Mouse (Mus musculus): ENCODE results near the gene Ick. TPM values are rescaled to one million over a fixed set of nuclear protein-coding genes. Genes with fewer than 3 reads are reported as not detected.

Gene Ick
- polyA plus RNA-seq, 1 experiment from 2014 or later, result 22.8 TPM

DNA sequence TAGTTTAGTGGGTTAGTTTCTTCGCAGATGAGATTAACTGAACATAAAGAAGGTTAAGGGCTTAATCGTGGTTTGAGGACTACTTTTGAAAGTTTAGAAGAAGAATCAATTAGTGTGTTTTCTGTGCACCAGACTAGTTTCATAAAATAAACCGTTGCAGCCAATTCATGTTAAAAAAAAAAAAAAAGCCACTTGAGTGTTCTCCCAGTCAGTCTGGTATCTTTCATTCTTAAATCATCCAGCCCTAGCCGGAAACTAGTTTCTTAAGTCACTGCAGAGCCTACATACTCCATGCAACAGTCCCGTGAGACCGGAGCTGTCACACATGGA lies 1.4 kb upstream of the Ick start:
- 14% methylated on average over 6 of the region's 6 CpGs for WGBS
- H3K4me1 ChIP-seq (replicated peaks; ENCODE audit: insufficient read depth, low read length), result peaks cover 15% of the 10 kb centered on the region; the same call in 1 of the 2 replicates
- 0 out of 2 replicates have a peak, but pooled peaks have one; percentile 26 for ATAC-seq (replicated peaks; ENCODE audit: low FRiP score, low read depth)
- no peaks in the 10 kb centered on the region for H3K9me3 ChIP-seq (replicated peaks; ENCODE audit: low read length)
- H3K9ac ChIP-seq (ENCODE audit: low read depth, low read length), result peak overlapping the region; percentile 92
- peak overlapping the region; percentile 98 for H3K27ac ChIP-seq
- H3K4me3 ChIP-seq (replicated peaks; ENCODE audit: low read depth, low read length), result peak overlapping the region; percentile 85
- DNase-seq (ENCODE audit: low spot score), result no peak
- no peaks in the 10 kb centered on the region for H3K36me3 ChIP-seq (ENCODE audit: insufficient read depth, low read length)
- peak overlapping the region; percentile 83 for H3K4me2 ChIP-seq (ENCODE audit: low read length)
- no peak for TF ChIP-seq CTCF (IDR thresholded peaks at IDR 0.05; ENCODE audit: low read depth)
- no peaks in the 10 kb centered on the region for H3K27me3 ChIP-seq (ENCODE audit: insufficient read depth, low read length)

DNA sequence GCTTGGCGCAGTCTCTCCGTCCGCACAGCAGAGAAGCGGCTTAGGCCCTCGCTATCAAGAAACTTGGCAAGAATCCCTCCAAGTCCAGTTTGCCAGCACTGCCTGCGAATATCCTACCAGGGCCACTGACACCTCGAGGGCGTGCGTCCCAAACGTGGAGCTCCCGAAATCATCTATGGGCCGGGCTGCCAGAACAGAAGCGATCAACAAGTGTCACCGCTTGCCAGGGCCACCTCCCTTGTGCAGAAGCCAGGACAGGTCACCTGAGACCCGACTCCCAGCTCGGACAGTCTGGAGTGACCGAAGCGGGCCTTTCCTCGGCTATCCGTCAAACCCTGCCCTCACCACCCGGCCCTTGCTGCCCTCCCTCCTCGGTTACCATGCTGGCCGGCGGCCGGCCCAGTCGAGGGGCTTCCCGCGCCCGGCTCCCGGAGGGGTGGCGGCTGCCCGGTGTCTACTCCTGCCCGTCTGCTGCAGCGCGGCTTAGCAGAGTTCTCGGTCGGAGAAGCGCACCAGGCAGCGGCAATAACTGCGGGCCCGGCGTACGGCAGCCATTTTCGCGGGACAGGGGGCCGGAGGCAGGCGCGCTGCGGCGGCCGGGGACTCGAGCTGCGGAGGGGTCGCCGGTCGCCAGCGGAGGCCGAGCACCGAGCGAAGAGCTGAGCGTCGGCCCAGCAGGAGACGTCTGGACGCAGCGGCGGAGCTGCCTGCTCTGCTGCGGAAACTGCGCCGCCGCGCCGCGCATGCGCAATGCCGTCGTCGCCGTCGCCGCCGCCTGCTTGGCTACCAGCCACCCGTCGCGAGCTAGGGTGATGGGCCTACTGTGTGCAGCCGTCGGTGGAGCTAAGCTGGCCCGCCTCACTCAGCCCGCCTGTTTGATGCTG lies 838 bp upstream of the Ick start:
- Histone ChIP-seq H3K4me3 (replicated peaks; ENCODE audit: low read depth, low read length) (peak overlapping the region; percentile 85), H3K9ac (ENCODE audit: low read depth, low read length) (peak overlapping the region; percentile 92), H3K27me3 (ENCODE audit: insufficient read depth, low read length) (no peaks in the 10 kb centered on the region), H3K4me1 (replicated peaks; ENCODE audit: insufficient read depth, low read length) (peaks cover 15% of the 10 kb centered on the region; the same call in 1 of the 2 replicates), H3K36me3 (ENCODE audit: insufficient read depth, low read length) (no peaks in the 10 kb centered on the region), H3K27ac (peak overlapping the region; percentile 98), H3K9me3 (replicated peaks; ENCODE audit: low read length) (no peaks in the 10 kb centered on the region), H3K4me2 (ENCODE audit: low read length) (peak overlapping the region; percentile 83)
- peak; percentile 67 for ATAC-seq (replicated peaks; ENCODE audit: low FRiP score, low read depth)
- TF ChIP-seq CTCF (IDR thresholded peaks at IDR 0.05; ENCODE audit: low read depth), result no peak
- peak; percentile 82 for DNase-seq (ENCODE audit: low spot score)
- WGBS, result under 1% methylated on average over 87 of the region's 88 CpGs

DNA sequence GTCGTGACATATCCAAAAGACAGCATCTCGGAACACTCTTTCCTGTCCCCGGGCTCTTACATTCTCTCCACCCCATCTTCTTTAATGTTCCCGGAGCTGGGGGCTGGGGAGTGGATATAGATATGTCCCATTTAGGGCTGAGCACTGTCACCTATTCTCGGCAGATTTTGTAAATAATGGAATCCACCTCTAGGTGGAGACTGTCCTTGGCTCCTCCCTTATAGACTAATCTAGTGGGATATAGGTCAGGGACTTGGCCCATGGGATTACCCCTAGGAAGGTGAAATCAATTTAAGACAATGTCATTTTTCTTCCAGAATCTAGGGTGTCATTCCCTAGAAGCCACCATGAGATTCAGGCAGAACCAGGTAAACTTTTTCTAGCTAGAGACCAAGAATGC lies 664 bp downstream of the Ick start:
- H3K9me3 ChIP-seq (replicated peaks; ENCODE audit: low read length), result no peaks in the 10 kb centered on the region

DNA sequence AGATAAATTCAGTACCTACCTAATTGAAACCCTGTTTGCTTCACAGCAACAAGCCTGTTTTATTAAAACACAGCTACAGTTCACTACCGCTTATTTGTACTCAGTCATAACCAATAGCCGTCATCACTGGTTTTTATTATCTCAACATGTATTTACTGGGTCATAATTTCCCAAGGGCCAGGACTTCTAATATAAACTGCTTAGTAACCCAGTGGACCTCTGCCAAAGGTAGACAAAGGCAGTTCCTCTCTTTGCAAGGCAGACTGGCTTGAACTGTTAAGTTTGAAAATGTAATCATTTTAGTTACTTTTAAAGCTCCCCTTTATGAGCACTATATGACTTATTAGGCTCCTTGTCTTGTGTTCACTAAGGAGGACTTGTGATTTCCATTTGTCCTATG lies 2.5 kb downstream of the Ick start:
- no peak overlapping the region for H3K27ac ChIP-seq
- ATAC-seq (replicated peaks; ENCODE audit: low FRiP score, low read depth) (no peak), DNase-seq (ENCODE audit: low spot score) (no peak)
- no peaks in the 10 kb centered on the region for H3K27me3 ChIP-seq (ENCODE audit: insufficient read depth, low read length)
- WGBS, result 82% methylated on average over 2 of the region's 2 CpGs
- no peak overlapping the region for H3K4me2 ChIP-seq (ENCODE audit: low read length)
- H3K9ac ChIP-seq (ENCODE audit: low read depth, low read length), result no peak overlapping the region
- no peaks in the 10 kb centered on the region for H3K36me3 ChIP-seq (ENCODE audit: insufficient read depth, low read length)
- H3K4me1 ChIP-seq (replicated peaks; ENCODE audit: insufficient read depth, low read length), result peaks cover 19% of the 10 kb centered on the region
- no peaks in the 10 kb centered on the region for H3K9me3 ChIP-seq (replicated peaks; ENCODE audit: low read length)
- no peak for TF ChIP-seq CTCF (IDR thresholded peaks at IDR 0.05; ENCODE audit: low read depth)
- no peak overlapping the region for H3K4me3 ChIP-seq (replicated peaks; ENCODE audit: low read depth, low read length)

More for the DNA sequence above, 664 bp downstream of the Ick start:
- 0 out of 2 replicates have a peak overlapping the region, but pooled peaks have one; percentile 42 for H3K9ac ChIP-seq (ENCODE audit: low read depth, low read length)
- no peaks in the 10 kb centered on the region for H3K27me3 ChIP-seq (ENCODE audit: insufficient read depth, low read length)
- DNase-seq (ENCODE audit: low spot score) (no peak), ATAC-seq (replicated peaks; ENCODE audit: low FRiP score, low read depth) (no peak)
- H3K4me1 ChIP-seq (replicated peaks; ENCODE audit: insufficient read depth, low read length), result peaks cover 18% of the 10 kb centered on the region
- no peaks in the 10 kb centered on the region for H3K36me3 ChIP-seq (ENCODE audit: insufficient read depth, low read length)
- peak overlapping the region; percentile 83 for H3K4me2 ChIP-seq (ENCODE audit: low read length)
- peak; percentile 57 for TF ChIP-seq CTCF (IDR thresholded peaks at IDR 0.05; ENCODE audit: low read depth)
- H3K4me3 ChIP-seq (replicated peaks; ENCODE audit: low read depth, low read length), result peak overlapping the region; percentile 85; the same call in 1 of the 2 replicates
- 43% methylated on average over 5 of the region's 5 CpGs for WGBS
- H3K27ac ChIP-seq, result no peak overlapping the region

DNA sequence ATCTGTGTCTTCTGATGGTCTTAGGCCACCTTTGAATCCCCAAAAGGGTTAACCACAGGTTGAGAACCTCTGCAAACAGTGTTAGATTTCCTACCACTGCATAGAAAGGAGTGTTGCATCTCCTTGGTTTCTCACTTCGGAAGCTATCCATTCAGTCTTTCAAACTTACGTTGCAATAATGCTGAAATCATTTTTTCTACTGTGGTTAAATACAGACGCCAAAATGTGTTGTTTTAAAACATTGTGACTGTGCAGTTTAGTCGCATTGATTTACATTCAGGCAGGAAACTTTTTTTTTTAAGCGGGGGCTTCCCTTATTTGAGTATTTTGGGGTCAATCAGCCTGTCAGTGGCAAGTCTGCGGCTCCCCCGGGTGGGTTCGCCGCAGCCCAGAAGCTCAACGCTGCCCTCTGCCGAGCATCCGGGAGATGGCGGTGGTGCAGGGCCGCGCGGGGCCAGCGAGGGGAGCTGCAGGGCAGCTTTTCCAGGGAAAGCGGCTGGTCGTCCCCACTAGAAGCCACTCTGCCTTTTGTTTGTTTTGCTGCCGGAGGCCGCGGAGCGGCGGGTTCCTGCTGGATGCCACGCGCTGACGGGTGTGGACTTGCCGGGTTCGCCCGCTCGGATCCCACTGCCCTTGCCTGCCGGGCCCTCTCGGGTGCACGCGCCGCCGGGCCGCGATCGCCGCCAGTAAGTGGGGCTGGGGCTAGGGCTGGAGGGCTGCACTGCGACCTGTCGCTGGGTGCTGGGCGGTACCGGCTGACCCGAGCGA lies 4.0 kb downstream of the Ick start:
- 2% methylated on average over 43 of the region's 47 CpGs for WGBS
- Histone ChIP-seq H3K27me3 (ENCODE audit: insufficient read depth, low read length) (no peaks in the 10 kb centered on the region), H3K9ac (ENCODE audit: low read depth, low read length) (peak overlapping the region; percentile 93), H3K4me3 (replicated peaks; ENCODE audit: low read depth, low read length) (peak overlapping the region; percentile 94), H3K9me3 (replicated peaks; ENCODE audit: low read length) (no peaks in the 10 kb centered on the region), H3K36me3 (ENCODE audit: insufficient read depth, low read length) (no peaks in the 10 kb centered on the region), H3K27ac (peak overlapping the region; percentile 94), H3K4me1 (replicated peaks; ENCODE audit: insufficient read depth, low read length) (peaks cover 11% of the 10 kb centered on the region), H3K4me2 (ENCODE audit: low read length) (peak overlapping the region; percentile 60)
- DNase-seq (ENCODE audit: low spot score) (peak; percentile 97), ATAC-seq (replicated peaks; ENCODE audit: low FRiP score, low read depth) (peak; percentile 85)
- peak; percentile 100 for TF ChIP-seq CTCF (IDR thresholded peaks at IDR 0.05; ENCODE audit: low read depth)

DNA sequence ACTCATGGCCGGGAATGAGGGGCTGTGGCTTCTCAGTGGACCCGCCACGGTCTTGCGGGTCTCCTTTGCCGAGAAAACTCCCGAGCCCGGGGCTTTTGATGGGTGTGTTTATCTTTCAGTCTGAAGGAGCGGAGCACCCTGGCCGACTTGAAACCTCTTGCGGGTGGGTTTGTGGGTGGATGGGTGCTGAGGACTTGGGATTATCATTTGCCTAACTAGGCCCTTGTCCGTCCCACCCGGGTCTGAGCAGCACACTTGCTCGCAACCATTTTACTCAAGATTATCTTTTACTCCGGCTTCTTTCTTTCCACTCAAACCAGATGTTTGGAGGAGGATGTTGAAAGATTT lies 4.5 kb downstream of the Ick start:
- Histone ChIP-seq H3K4me3 (replicated peaks; ENCODE audit: low read depth, low read length) (peak overlapping the region; percentile 94), H3K4me2 (ENCODE audit: low read length) (peak overlapping the region; percentile 60), H3K27me3 (ENCODE audit: insufficient read depth, low read length) (no peaks in the 10 kb centered on the region), H3K36me3 (ENCODE audit: insufficient read depth, low read length) (no peaks in the 10 kb centered on the region), H3K9me3 (replicated peaks; ENCODE audit: low read length) (no peaks in the 10 kb centered on the region), H3K27ac (peak overlapping the region; percentile 94), H3K4me1 (replicated peaks; ENCODE audit: insufficient read depth, low read length) (peaks cover 11% of the 10 kb centered on the region), H3K9ac (ENCODE audit: low read depth, low read length) (peak overlapping the region; percentile 93)
- DNase-seq (ENCODE audit: low spot score), result peak; percentile 55
- WGBS, result under 1% methylated on average over 13 of the region's 14 CpGs
- ATAC-seq (replicated peaks; ENCODE audit: low FRiP score, low read depth), result no peak; the same call in 1 of the 2 replicates
- no peak for TF ChIP-seq CTCF (IDR thresholded peaks at IDR 0.05; ENCODE audit: low read depth)
